Mouse (Mus musculus): ENCODE measurements around the gene Abcg4. TPM values are rescaled to one million over a fixed set of nuclear protein-coding genes. Genes with fewer than 3 reads are reported as not detected.

Gene Abcg4
- polyA plus RNA-seq, 2 experiments: 10.6 to 35.6 TPM

GRCm38 (mm10) chr9:44254508-44255135, 33.8 kb downstream of the Abcg4 start:
- DNase-seq (ENCODE audit: low read depth in 3 of 3, low spot score in 3 of 3): no peak
- peaks cover 0 to 4% of the 10 kb centered on the region in 2 experiments; a peak in 1 of 4 replicates for H3K4me1 ChIP-seq (replicated peaks; ENCODE audit: control insufficient read depth in 2 of 2, insufficient read depth in 2 of 2, low read length in 1 of 2)
- WGBS (ENCODE audit: insufficient replicate concordance): 37% methylated on average over 5 of the region's 5 CpGs
- no peak for ATAC-seq (ENCODE audit: insufficient read depth)
- no peak overlapping the region for H3K4me3 ChIP-seq (ENCODE audit: insufficient read depth in 1 of 2, low read depth in 2 of 2, low read length in 2 of 2)
- TF ChIP-seq EP300 (IDR thresholded peaks at IDR 0.05; ENCODE audit: low read depth): no peak
- TF ChIP-seq CTCF (IDR thresholded peaks at IDR 0.05; ENCODE audit: low read depth): no peak
- H3K4me2 ChIP-seq (ENCODE audit: low read depth): no peak overlapping the region
- H3K27me3 ChIP-seq (ENCODE audit: control insufficient read depth, insufficient read depth, low read length): no peaks in the 10 kb centered on the region
- no peak overlapping the region for H3K9ac ChIP-seq (replicated peaks)
- no peaks in the 10 kb centered on the region for H3K9me3 ChIP-seq (ENCODE audit: control insufficient read depth, low read length)
- no peak overlapping the region for H3K27ac ChIP-seq
- H3K36me3 ChIP-seq (replicated peaks; ENCODE audit: control insufficient read depth, insufficient read depth, low read depth): no peaks in the 10 kb centered on the region

DNA sequence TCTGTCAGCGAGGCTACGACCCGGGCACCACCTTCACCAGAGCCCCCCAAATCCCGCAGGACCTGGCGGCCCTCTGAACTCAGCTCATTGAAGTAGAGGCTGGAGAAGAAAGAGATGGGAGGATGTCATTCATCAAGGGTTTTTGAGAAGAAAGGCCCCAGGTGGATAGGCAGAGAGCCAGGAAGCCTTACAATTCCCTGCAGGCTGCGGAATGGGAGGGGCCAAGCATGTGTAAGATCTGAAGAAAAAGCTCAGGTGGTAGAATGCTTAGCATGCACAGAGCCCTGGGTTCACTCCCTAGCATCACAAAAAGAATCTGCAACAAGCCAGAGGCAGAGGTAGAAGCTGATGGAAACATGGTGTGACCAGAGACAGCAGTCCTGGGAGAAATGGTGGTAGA, 35.0 kb downstream of the Abcg4 start:
- no peak for TF ChIP-seq EP300 (IDR thresholded peaks at IDR 0.05; ENCODE audit: low read depth)
- TF ChIP-seq CTCF (IDR thresholded peaks at IDR 0.05; ENCODE audit: low read depth): no peak
- DNase-seq (ENCODE audit: low read depth in 3 of 3, low spot score in 3 of 3) (no peak), ATAC-seq (ENCODE audit: insufficient read depth) (no peak)
- Histone ChIP-seq H3K27me3 (ENCODE audit: control insufficient read depth, insufficient read depth, low read length) (no peaks in the 10 kb centered on the region), H3K9ac (replicated peaks) (no peak overlapping the region), H3K4me1 (replicated peaks; ENCODE audit: control insufficient read depth in 2 of 2, insufficient read depth in 2 of 2, low read length in 1 of 2) (peaks cover 0 to 4% of the 10 kb centered on the region in 2 experiments; a peak in 1 of 4 replicates), H3K4me2 (ENCODE audit: low read depth) (no peak overlapping the region), H3K4me3 (ENCODE audit: insufficient read depth in 1 of 2, low read depth in 2 of 2, low read length in 2 of 2) (no peak overlapping the region), H3K27ac (no peak overlapping the region), H3K9me3 (ENCODE audit: control insufficient read depth, low read length) (no peaks in the 10 kb centered on the region), H3K36me3 (replicated peaks; ENCODE audit: control insufficient read depth, insufficient read depth, low read depth) (no peaks in the 10 kb centered on the region)
- WGBS (ENCODE audit: insufficient replicate concordance): 81% methylated on average over 6 of the region's 6 CpGs

GRCm38 (mm10) chr9:44251314-44251713, 37.1 kb downstream of the Abcg4 start, which contains the start of gene Pdzd3:
Pdzd3 (minus strand) TSS chr9:44251471.
- Histone ChIP-seq H3K4me1 (replicated peaks; ENCODE audit: control insufficient read depth in 2 of 2, insufficient read depth in 2 of 2, low read length in 1 of 2) (peaks cover 0 to 4% of the 10 kb centered on the region in 2 experiments; a peak in 2 of 4 replicates), H3K9me3 (ENCODE audit: control insufficient read depth, low read length) (no peaks in the 10 kb centered on the region), H3K27me3 (ENCODE audit: control insufficient read depth, insufficient read depth, low read length) (no peaks in the 10 kb centered on the region), H3K4me2 (ENCODE audit: low read depth) (no peak within 1 kb of the TSS), H3K36me3 (replicated peaks; ENCODE audit: control insufficient read depth, insufficient read depth, low read depth) (no peaks in the 10 kb centered on the region), H3K27ac (no peak within 1 kb of the TSS), H3K4me3 (ENCODE audit: insufficient read depth in 1 of 2, low read depth in 2 of 2, low read length in 2 of 2) (no peak within 1 kb of the TSS), H3K9ac (replicated peaks) (no peak within 1 kb of the TSS)
- DNase-seq (ENCODE audit: low read depth in 3 of 3, low spot score in 3 of 3) (no peak), ATAC-seq (ENCODE audit: insufficient read depth) (no peak)
- TF ChIP-seq CTCF (IDR thresholded peaks at IDR 0.05; ENCODE audit: low read depth): no peak
- no peak for TF ChIP-seq EP300 (IDR thresholded peaks at IDR 0.05; ENCODE audit: low read depth)
- 73% methylated on average over 10 of the region's 10 CpGs for WGBS (ENCODE audit: insufficient replicate concordance)

DNA sequence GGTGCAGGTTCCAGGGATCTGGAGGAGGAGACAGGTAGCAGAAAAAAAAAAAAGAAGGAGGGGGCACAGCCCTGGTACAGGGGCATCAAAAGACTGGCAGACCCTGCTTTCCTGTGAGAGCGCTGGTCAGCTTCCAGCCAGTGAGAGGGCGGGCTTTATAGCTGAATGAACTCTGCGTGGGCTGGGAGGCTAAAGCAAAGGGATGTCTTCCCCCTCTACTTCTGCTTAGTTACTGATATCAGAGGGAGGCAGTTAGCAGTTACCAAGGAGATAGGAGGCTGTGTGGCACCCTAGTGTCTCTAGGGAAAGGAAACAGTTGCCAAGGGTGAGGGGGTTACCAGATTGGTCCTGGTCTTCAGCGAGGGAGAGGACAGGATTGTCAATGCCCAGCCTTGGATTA, 38.0 kb downstream of the Abcg4 start:
- WGBS (ENCODE audit: insufficient replicate concordance): 32% methylated on average over 4 of the region's 4 CpGs
- Histone ChIP-seq H3K4me2 (ENCODE audit: low read depth) (no peak overlapping the region), H3K27me3 (ENCODE audit: control insufficient read depth, insufficient read depth, low read length) (no peaks in the 10 kb centered on the region), H3K9me3 (ENCODE audit: control insufficient read depth, low read length) (no peaks in the 10 kb centered on the region), H3K36me3 (replicated peaks; ENCODE audit: control insufficient read depth, insufficient read depth, low read depth) (no peaks in the 10 kb centered on the region), H3K4me1 (replicated peaks; ENCODE audit: control insufficient read depth in 2 of 2, insufficient read depth in 2 of 2, low read length in 1 of 2) (peaks cover 0 to 4% of the 10 kb centered on the region in 2 experiments; a peak in 2 of 4 replicates), H3K27ac (no peak overlapping the region), H3K9ac (replicated peaks) (no peak overlapping the region), H3K4me3 (ENCODE audit: insufficient read depth in 1 of 2, low read depth in 2 of 2, low read length in 2 of 2) (no peak overlapping the region)
- ATAC-seq (ENCODE audit: insufficient read depth) (no peak), DNase-seq (ENCODE audit: low read depth in 3 of 3, low spot score in 3 of 3) (no peak)
- TF ChIP-seq CTCF (IDR thresholded peaks at IDR 0.05; ENCODE audit: low read depth) (no peak), EP300 (IDR thresholded peaks at IDR 0.05; ENCODE audit: low read depth) (no peak)

- WGBS (ENCODE audit: insufficient replicate concordance): 41% methylated on average over 26 of the region's 26 CpGs
- Histone ChIP-seq H3K4me2 (ENCODE audit: low read depth) (peak overlapping the region; percentile 6; the same call in 1 of the 2 replicates), H3K9me3 (ENCODE audit: control insufficient read depth, low read length) (no peaks in the 10 kb centered on the region)
Observed at GRCm38 (mm10) chr9:44249181-44250146, 39.0 kb downstream of the Abcg4 start.

More at GRCm38 (mm10) chr9:44249181-44250146, 39.0 kb downstream of the Abcg4 start:
- H3K27ac ChIP-seq: no peak overlapping the region
- H3K4me3 ChIP-seq (ENCODE audit: insufficient read depth in 1 of 2, low read depth in 2 of 2, low read length in 2 of 2): no peak overlapping the region
- ATAC-seq (ENCODE audit: insufficient read depth) (peak; percentile 66), DNase-seq (ENCODE audit: low read depth in 3 of 3, low spot score in 3 of 3) (peak in 1 of 3 experiments; percentile 32)
- H3K36me3 ChIP-seq (replicated peaks; ENCODE audit: control insufficient read depth, insufficient read depth, low read depth): no peaks in the 10 kb centered on the region
- TF ChIP-seq CTCF (IDR thresholded peaks at IDR 0.05; ENCODE audit: low read depth) (peak; percentile 85), EP300 (IDR thresholded peaks at IDR 0.05; ENCODE audit: low read depth) (no peak)
- no peaks in the 10 kb centered on the region for H3K27me3 ChIP-seq (ENCODE audit: control insufficient read depth, insufficient read depth, low read length)
- H3K4me1 ChIP-seq (replicated peaks; ENCODE audit: control insufficient read depth in 2 of 2, insufficient read depth in 2 of 2, low read length in 1 of 2): peaks cover 0 to 4% of the 10 kb centered on the region in 2 experiments; a peak in 2 of 4 replicates
- H3K9ac ChIP-seq (replicated peaks): no peak overlapping the region
